Mouse (Mus musculus) intestine, postnatal 0 days (tissue): ENCODE data around the gene Zfp212. TPM values are rescaled to one million over a fixed set of nuclear protein-coding genes. Genes with fewer than 3 reads are reported as not detected.
A peak's percentile ranks its signal among the peaks of the same experiment; 100 is the strongest.
"Not testable (repeated sequence)": the region's sequence is repeated elsewhere in the genome, so short reads cannot be mapped to it uniquely, and the experiment has no call there.

ENCODE experiments used
- ATAC-seq: fragments of 200-750 bp; cut with Nextera tagmentation; 2 replicates; pipeline ENCODE4 v1.8.0; 2017; ENCODE audit warnings: mild to moderate bottlenecking, moderate TSS enrichment, moderate library complexity
- H3K27ac ChIP-seq: fragments of 300-500 bp; sonication (generic); 2 replicates; pipeline ENCODE4 v1.5.1; 2014; ENCODE audit warnings: mild to moderate bottlenecking, low read depth, low read length, moderate library complexity
- H3K27me3 ChIP-seq: fragments of 300-500 bp; sonication (generic); replicated peaks from 2 replicates; pipeline ENCODE4 v1.6.1; 2014; ENCODE audit warnings: low read length, mixed read lengths; ENCODE audit not compliant: control insufficient read depth, insufficient read depth
- H3K36me3 ChIP-seq: fragments of 300-500 bp; sonication (generic); 2 replicates; pipeline ENCODE4 v1.6.1; 2014; ENCODE audit warnings: mild to moderate bottlenecking, moderate library complexity; ENCODE audit not compliant: control insufficient read depth, insufficient read depth
- H3K4me1 ChIP-seq: fragments of 300-500 bp; sonication (generic); replicated peaks from 2 replicates; pipeline ENCODE4 v1.6.1; 2014; ENCODE audit warnings: antibody characterized with exemption, low read length, mixed read lengths; ENCODE audit not compliant: control insufficient read depth, insufficient read depth
- H3K4me2 ChIP-seq: fragments of 300-500 bp; sonication (generic); replicated peaks from 2 replicates; pipeline ENCODE4 v1.6.1; 2014; ENCODE audit warnings: low read depth, mild to moderate bottlenecking, moderate library complexity
- H3K4me3 ChIP-seq: fragments of 300-500 bp; sonication (generic); 2 replicates; pipeline ENCODE4 v1.5.1; 2014; ENCODE audit warnings: low read depth, low read length
- H3K9ac ChIP-seq: fragments of 300-500 bp; sonication (generic); 2 replicates; pipeline ENCODE4 v1.6.1; 2014; ENCODE audit warnings: mild to moderate bottlenecking, low read depth, low read length
- H3K9me3 ChIP-seq: fragments of 300-500 bp; sonication (generic); 2 replicates; pipeline ENCODE4 v1.6.1; 2016; ENCODE audit warnings: mixed run types; ENCODE audit not compliant: control insufficient read depth
- CTCF ChIP-seq: sonication (generic); IDR thresholded peaks from 2 replicates; pipeline ENCODE4 v1.5.1; 2016; ENCODE audit warnings: low read depth, mild to moderate bottlenecking, control low read depth, antibody characterized with exemption, moderate library complexity
- WGBS: fragments of 180-500 bp; shearing (Covaris S2); extraction: QIAGEN DNeasy Blood & Tissue Kit; methylation state at CpG from one replicate; pipeline ENCODE4 v1.1.7; 2014; 5-methylcytosine and 5-hydroxymethylcytosine counted together
- polyA plus RNA-seq: library from polyadenylated mRNA; unstranded; fragments of >200 nt; fragmentation: Nextera tagmentation; extraction: Ambion mirVana; gene quantifications from 2 replicates; pipeline ENCODE4 v1.2.1, GENCODE M21; 2015

Zfp212 gene
- polyA plus RNA-seq, 1 experiment from 2014 or later = 8.8 TPM

DNA sequence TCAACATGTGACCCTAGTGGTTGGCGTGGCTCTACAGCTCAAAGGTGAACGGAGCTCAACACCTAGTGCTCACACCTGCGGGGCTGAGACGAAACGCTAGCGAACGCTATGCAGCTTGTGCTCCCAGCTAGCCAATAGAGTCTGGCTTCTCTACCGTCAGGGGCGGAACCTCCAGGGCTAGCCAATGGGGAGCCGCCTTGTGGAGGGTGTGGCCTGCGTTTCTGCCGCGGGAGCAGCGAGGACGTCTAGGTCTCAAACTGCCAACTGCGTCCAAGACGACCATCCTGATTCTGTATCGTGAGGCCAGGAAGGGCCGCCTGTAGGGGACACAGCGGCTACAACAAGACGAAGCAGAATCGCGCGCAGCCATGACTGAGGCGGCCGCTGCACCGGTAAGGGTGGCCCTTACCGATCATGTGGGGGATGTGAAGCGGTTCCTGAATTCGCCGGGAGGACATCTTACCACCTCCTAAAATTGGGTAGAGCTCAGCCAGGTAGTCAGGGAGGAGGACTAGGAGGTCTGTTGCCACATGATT is 33.0 kb downstream of the Zfp212 start, which contains the start of gene Zfp956:
Gene Zfp956, plus strand, starts transcription at position 200 of the 536 bp plus-strand sequence.
- peaks cover 9% of the 10 kb centered on the region; the same call in 1 of the 2 replicates for H3K4me1 ChIP-seq
- H3K27ac ChIP-seq = peak within 1 kb of the TSS; percentile 70
- H3K36me3 ChIP-seq = peaks cover 17% of the 10 kb centered on the region; the same call in 1 of the 2 replicates
- TF ChIP-seq CTCF = peak; percentile 48
- peak within 1 kb of the TSS; percentile 73 for H3K4me3 ChIP-seq
- peak within 1 kb of the TSS; percentile 88 for H3K4me2 ChIP-seq
- H3K9me3 ChIP-seq = no peaks in the 10 kb centered on the region
- H3K9ac ChIP-seq = peak within 1 kb of the TSS; percentile 68
- peak; percentile 100 for ATAC-seq
- H3K27me3 ChIP-seq = no peaks in the 10 kb centered on the region
- WGBS = under 1% methylated on average over 31 of the region's 31 CpGs

DNA sequence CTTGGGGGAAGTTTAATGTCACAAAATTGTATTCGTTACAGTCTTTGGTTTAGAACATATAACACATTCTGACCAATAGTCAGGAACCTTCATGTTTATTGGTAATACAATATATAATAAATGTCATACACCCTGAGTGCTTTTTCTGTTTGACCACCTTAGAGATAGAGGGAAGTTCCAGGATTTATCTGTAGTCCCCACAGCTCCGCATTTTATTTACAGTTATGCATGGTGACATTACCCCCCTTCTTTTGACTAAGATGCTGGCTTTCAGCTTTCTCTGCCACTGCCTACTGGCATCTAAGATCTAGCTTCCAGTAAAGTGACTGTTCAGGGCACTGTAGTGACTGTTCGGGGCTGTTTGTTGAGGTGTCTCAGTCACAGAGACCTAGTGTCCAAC is 34.1 kb downstream of the Zfp212 start:
- ATAC-seq = no peak
- Histone ChIP-seq H3K27ac (no peak overlapping the region), H3K9me3 (no peaks in the 10 kb centered on the region), H3K4me3 (peak overlapping the region; percentile 73; the same call in 1 of the 2 replicates), H3K9ac (no peak overlapping the region), H3K36me3 (peaks cover 18% of the 10 kb centered on the region; the same call in 1 of the 2 replicates), H3K27me3 (no peaks in the 10 kb centered on the region), H3K4me1 (peaks cover 9% of the 10 kb centered on the region; the same call in 1 of the 2 replicates), H3K4me2 (peak overlapping the region; percentile 88)
- 75% methylated on average over 3 of the region's 3 CpGs for whole genome bisulfite sequencing
- TF ChIP-seq CTCF = no peak

DNA sequence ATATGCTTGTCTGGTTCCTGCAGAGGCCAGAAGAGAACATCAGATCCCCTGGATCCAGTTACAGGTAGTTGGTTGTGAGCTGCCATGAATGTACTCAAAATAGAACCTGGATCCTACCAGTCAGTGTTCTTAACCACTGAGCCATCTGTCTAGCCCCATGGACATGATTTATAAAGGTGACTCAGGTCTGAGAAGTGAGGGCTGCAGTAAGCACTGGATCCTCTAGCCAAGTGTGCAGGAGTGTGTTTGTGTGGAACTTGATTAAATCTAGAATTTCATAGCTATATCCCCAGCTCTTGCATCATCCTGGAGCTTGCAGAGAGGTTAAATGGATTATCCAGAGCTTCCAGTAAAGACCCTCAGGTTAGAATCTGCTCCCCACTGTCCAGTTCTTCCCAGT is 37.5 kb downstream of the Zfp212 start:
- peaks cover 9% of the 10 kb centered on the region; the same call in 1 of the 2 replicates for H3K4me1 ChIP-seq
- no peak overlapping the region for H3K9ac ChIP-seq
- no peak for TF ChIP-seq CTCF
- no peak overlapping the region for H3K4me3 ChIP-seq
- ATAC-seq = no peak
- H3K36me3 ChIP-seq = peaks cover 41% of the 10 kb centered on the region; the same call in 1 of the 2 replicates
- H3K9me3 ChIP-seq = no peaks in the 10 kb centered on the region
- no peak overlapping the region for H3K27ac ChIP-seq
- H3K4me2 ChIP-seq = no peak overlapping the region
- no peaks in the 10 kb centered on the region for H3K27me3 ChIP-seq

- Histone ChIP-seq H3K9me3 (no peaks in the 10 kb centered on the region), H3K4me1 (no peaks in the 10 kb centered on the region), H3K4me2 (no peak overlapping the region), H3K4me3 (no peak overlapping the region), H3K27ac (no peak overlapping the region), H3K27me3 (no peaks in the 10 kb centered on the region), H3K9ac (no peak overlapping the region), H3K36me3 (peaks cover 68% of the 10 kb centered on the region)
- ATAC-seq = no peak
- TF ChIP-seq CTCF = no peak
- 80% methylated on average over 6 of the region's 6 CpGs for WGBS
Measured at GRCm38 (mm10) chr6:47960685-47961421, 40.6 kb downstream of the Zfp212 start.

- H3K27ac ChIP-seq = no peak overlapping the region
- no peak overlapping the region for H3K9ac ChIP-seq
- no peaks in the 10 kb centered on the region for H3K27me3 ChIP-seq
- no peaks in the 10 kb centered on the region for H3K4me1 ChIP-seq
- peaks cover 57% of the 10 kb centered on the region for H3K36me3 ChIP-seq
- no peaks in the 10 kb centered on the region for H3K9me3 ChIP-seq
- TF ChIP-seq CTCF = no peak
- no peak for ATAC-seq
- 80% methylated on average over 7 of the region's 7 CpGs for WGBS
- H3K4me3 ChIP-seq = no peak overlapping the region
- no peak overlapping the region for H3K4me2 ChIP-seq
Measured at GRCm38 (mm10) chr6:47963051-47963450, 42.8 kb downstream of the Zfp212 start.

- WGBS = 92% methylated on average over 1 of the region's 1 CpGs
- not testable (repeated sequence) for H3K9ac ChIP-seq, H3K4me2 ChIP-seq, H3K9me3 ChIP-seq, H3K4me3 ChIP-seq, ATAC-seq, H3K27me3 ChIP-seq, H3K27ac ChIP-seq, H3K4me1 ChIP-seq
- peaks cover 28% of the 10 kb centered on the region for H3K36me3 ChIP-seq
- TF ChIP-seq CTCF = 0 out of 2 replicates have a peak, but pooled peaks have one; percentile 12
Measured at GRCm38 (mm10) chr6:47968166-47968565, 47.9 kb downstream of the Zfp212 start.
